Mouse (Mus musculus) forebrain, embryonic 15.5 days (tissue): ENCODE measurements around the gene Acer1. TPM values are rescaled to one million over a fixed set of nuclear protein-coding genes. Genes with fewer than 3 reads are reported as not detected.
A peak's percentile ranks its signal among the peaks of the same experiment; 100 is the strongest.

Experiments
- ATAC-seq: fragments of 200-750 bp; cut with Nextera tagmentation; replicated peaks from 2 replicates; pipeline ENCODE4 v1.8.0; 2017; ENCODE audit warnings: mild to moderate bottlenecking, moderate TSS enrichment, moderate library complexity
- H3K27ac ChIP-seq: fragments of 300-500 bp; sonication (generic); replicated peaks from 2 replicates; pipeline ENCODE4 v1.5.1; 2015; ENCODE audit warnings: mild to moderate bottlenecking, inconsistent platforms
- H3K27me3 ChIP-seq: fragments of 300-500 bp; sonication (generic); 2 replicates; pipeline ENCODE4 v1.6.1; 2015; ENCODE audit warnings: inconsistent platforms
- H3K36me3 ChIP-seq: fragments of 300-500 bp; sonication (generic); 2 replicates; pipeline ENCODE4 v1.6.1; 2015; ENCODE audit warnings: mild to moderate bottlenecking, inconsistent platforms
- H3K4me1 ChIP-seq: fragments of 300-500 bp; sonication (generic); 2 replicates; pipeline ENCODE4 v1.6.1; 2015; ENCODE audit warnings: inconsistent platforms
- H3K4me2 ChIP-seq: fragments of 300-500 bp; sonication (generic); replicated peaks from 2 replicates; pipeline ENCODE4 v1.6.1; 2015; ENCODE audit warnings: mild to moderate bottlenecking, inconsistent platforms
- H3K4me3 ChIP-seq: fragments of 300-500 bp; sonication (generic); 2 replicates; pipeline ENCODE4 v1.5.1; 2015; ENCODE audit warnings: mild to moderate bottlenecking, inconsistent platforms
- H3K9ac ChIP-seq: fragments of 300-500 bp; sonication (generic); replicated peaks from 2 replicates; pipeline ENCODE4 v1.6.1; 2015; ENCODE audit warnings: mild to moderate bottlenecking, inconsistent platforms
- H3K9me3 ChIP-seq: fragments of 300-500 bp; sonication (generic); 2 replicates; pipeline ENCODE4 v1.6.1; 2016; ENCODE audit warnings: inconsistent platforms
- WGBS: fragments of 180-500 bp; shearing (Covaris S2); methylation state at CpG from one replicate; pipeline ENCODE4 v1.1.7; 2015; ENCODE audit warnings: mixed read lengths; 5-methylcytosine and 5-hydroxymethylcytosine counted together
- polyA plus RNA-seq: library from polyadenylated mRNA; unstranded; fragments of >200 nt; fragmentation: Nextera tagmentation; extraction: Ambion mirVana; gene quantifications from 2 replicates; pipeline ENCODE4 v1.2.1, GENCODE M21; 2015

Acer1 gene
- polyA plus RNA-seq, 1 experiment from 2014 or later: not detected

- Histone ChIP-seq H3K27me3 (no peaks in the 10 kb centered on the region), H3K4me3 (no peak overlapping the region), H3K27ac (no peak overlapping the region), H3K4me1 (no peaks in the 10 kb centered on the region), H3K9me3 (no peaks in the 10 kb centered on the region), H3K4me2 (no peak overlapping the region), H3K9ac (no peak overlapping the region), H3K36me3 (no peaks in the 10 kb centered on the region)
- ATAC-seq: no peak
- WGBS: 82% methylated on average over 5 of the region's 5 CpGs
These were observed 19.1 kb downstream of the Acer1 start for GRCm38 (mm10) chr17:56962642-56963405.

- no peak for ATAC-seq
- Histone ChIP-seq H3K9ac (no peak overlapping the region), H3K36me3 (no peaks in the 10 kb centered on the region), H3K4me2 (no peak overlapping the region), H3K4me1 (no peaks in the 10 kb centered on the region), H3K4me3 (no peak overlapping the region), H3K9me3 (no peaks in the 10 kb centered on the region), H3K27me3 (no peaks in the 10 kb centered on the region), H3K27ac (no peak overlapping the region)
- whole genome bisulfite sequencing: 94% methylated on average over 4 of the region's 4 CpGs
These were observed 20.0 kb downstream of the Acer1 start for GRCm38 (mm10) chr17:56961880-56962279.

DNA sequence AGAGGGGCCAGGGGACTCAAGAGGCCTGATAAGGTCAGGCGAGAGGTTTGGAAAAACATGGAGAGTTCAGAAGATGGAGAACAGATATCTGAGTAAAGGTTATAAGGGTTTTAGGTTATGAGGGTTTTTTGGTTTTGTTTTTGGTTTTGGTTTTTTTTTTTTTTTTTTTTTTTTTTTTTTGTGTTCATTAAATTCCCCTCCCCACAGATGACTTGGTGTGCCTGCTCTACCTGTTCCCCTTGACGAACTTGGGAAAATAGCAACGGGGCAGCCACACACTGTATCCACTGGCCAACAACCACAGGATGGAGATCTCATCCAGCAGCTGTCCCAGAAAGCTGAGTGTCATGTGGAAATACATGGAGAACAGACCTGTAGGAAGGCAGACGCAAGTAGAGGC lies 23.3 kb downstream of the Acer1 start:
- no peak for ATAC-seq

DNA sequence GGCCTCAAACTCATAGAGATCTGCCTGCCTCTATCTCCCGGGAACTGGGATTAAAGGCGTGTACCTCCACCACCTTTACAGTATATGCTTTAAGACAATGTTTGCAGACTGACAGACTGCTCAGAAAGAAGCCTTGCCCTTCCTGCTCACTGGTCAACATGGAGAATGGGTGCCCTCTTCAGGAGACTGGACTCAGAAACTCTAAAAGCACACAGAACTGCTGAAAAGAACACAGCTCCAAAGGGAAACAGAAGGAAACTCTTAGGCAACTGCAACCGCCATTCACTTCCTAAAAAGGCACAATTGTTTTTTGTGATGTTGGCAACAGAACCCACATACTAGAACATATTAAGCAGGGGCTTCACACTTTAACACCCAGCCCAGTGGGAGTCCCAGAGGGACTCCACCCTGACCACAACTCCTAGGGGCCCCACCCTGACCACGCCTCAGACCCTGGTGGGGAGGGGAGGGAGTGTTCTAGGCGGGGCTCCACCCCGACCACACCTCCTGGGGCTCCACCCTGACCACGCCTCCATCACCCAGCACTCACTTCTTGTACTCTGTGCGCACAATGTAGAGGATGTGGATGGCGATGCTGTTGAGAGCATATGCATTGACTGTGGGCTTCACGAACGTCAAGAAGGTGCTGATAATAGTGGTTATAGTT lies 24.0 kb downstream of the Acer1 start:
- 31% methylated on average over 11 of the region's 11 CpGs for WGBS
- Histone ChIP-seq H3K4me2 (no peak overlapping the region), H3K27me3 (no peaks in the 10 kb centered on the region), H3K9me3 (no peaks in the 10 kb centered on the region), H3K9ac (no peak overlapping the region), H3K4me1 (no peaks in the 10 kb centered on the region), H3K4me3 (no peak overlapping the region), H3K27ac (no peak overlapping the region), H3K36me3 (no peaks in the 10 kb centered on the region)
- ATAC-seq: no peak

More for the DNA sequence above, 23.3 kb downstream of the Acer1 start:
- Histone ChIP-seq H3K4me1 (no peaks in the 10 kb centered on the region), H3K36me3 (no peaks in the 10 kb centered on the region), H3K9me3 (no peaks in the 10 kb centered on the region), H3K9ac (no peak overlapping the region), H3K27me3 (no peaks in the 10 kb centered on the region), H3K27ac (no peak overlapping the region), H3K4me2 (no peak overlapping the region), H3K4me3 (no peak overlapping the region)
- WGBS: 87% methylated on average over 4 of the region's 4 CpGs

- 80% methylated on average over 7 of the region's 7 CpGs for WGBS
- no peak overlapping the region for H3K27ac ChIP-seq
- no peaks in the 10 kb centered on the region for H3K36me3 ChIP-seq
- H3K27me3 ChIP-seq: no peaks in the 10 kb centered on the region
- no peak overlapping the region for H3K9ac ChIP-seq
- ATAC-seq: no peak
- H3K4me3 ChIP-seq: no peak overlapping the region
- no peak overlapping the region for H3K4me2 ChIP-seq
- H3K4me1 ChIP-seq: no peaks in the 10 kb centered on the region
- H3K9me3 ChIP-seq: no peaks in the 10 kb centered on the region
These were observed 27.1 kb downstream of the Acer1 start for GRCm38 (mm10) chr17:56954871-56955270.

GRCm38 (mm10) chr17:56952639-56953038 lies 29.3 kb downstream of the Acer1 start:
- Histone ChIP-seq H3K9ac (no peak overlapping the region), H3K36me3 (no peaks in the 10 kb centered on the region), H3K9me3 (no peaks in the 10 kb centered on the region), H3K4me3 (no peak overlapping the region), H3K4me1 (no peaks in the 10 kb centered on the region), H3K27me3 (no peaks in the 10 kb centered on the region), H3K27ac (no peak overlapping the region), H3K4me2 (no peak overlapping the region)
- ATAC-seq: no peak
- 95% methylated on average over 1 of the region's 1 CpGs for WGBS

DNA sequence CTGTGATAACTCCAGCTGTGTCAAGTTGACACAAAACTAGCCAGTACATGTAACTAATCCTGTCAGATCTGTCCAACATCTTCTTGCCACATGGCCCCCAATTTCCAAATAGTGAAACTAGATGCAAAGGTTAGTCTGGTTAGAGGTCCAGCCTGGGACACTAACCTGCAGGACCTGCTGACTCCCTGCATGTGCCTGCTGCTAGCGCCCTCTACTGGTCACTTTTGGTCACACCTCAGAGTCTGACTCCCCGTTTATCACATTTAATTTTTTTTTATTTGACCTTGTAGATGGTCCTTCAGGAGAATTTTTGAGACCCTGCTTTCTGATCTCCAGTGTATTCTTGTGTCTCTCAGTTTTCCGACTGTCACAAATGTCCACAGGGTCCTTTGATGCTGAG lies 31.0 kb downstream of the Acer1 start:
- Histone ChIP-seq H3K9ac (no peak overlapping the region), H3K4me3 (no peak overlapping the region), H3K27me3 (no peaks in the 10 kb centered on the region), H3K9me3 (no peaks in the 10 kb centered on the region), H3K4me1 (no peaks in the 10 kb centered on the region), H3K36me3 (no peaks in the 10 kb centered on the region), H3K27ac (no peak overlapping the region), H3K4me2 (no peak overlapping the region)
- no peak for ATAC-seq
- 12% methylated on average over 3 of the region's 3 CpGs for WGBS

- 87% methylated on average over 4 of the region's 4 CpGs for WGBS
- Histone ChIP-seq H3K9me3 (no peaks in the 10 kb centered on the region), H3K36me3 (no peaks in the 10 kb centered on the region), H3K4me2 (no peak overlapping the region), H3K27me3 (no peaks in the 10 kb centered on the region), H3K4me1 (peaks cover 14% of the 10 kb centered on the region), H3K9ac (no peak overlapping the region), H3K27ac (no peak overlapping the region), H3K4me3 (no peak overlapping the region)
- ATAC-seq: no peak
These were observed 43.2 kb downstream of the Acer1 start for GRCm38 (mm10) chr17:56938751-56939150.

- 92% methylated on average over 7 of the region's 7 CpGs for WGBS
These were observed 45.2 kb downstream of the Acer1 start for GRCm38 (mm10) chr17:56936731-56937130.

GRCm38 (mm10) chr17:56935363-56936131 lies 46.4 kb downstream of the Acer1 start, which contains the start of gene Mllt1:
TSS of gene Mllt1 (minus strand) at chr17:56935415.
- Histone ChIP-seq H3K36me3 (no peaks in the 10 kb centered on the region), H3K27me3 (no peaks in the 10 kb centered on the region), H3K27ac (peak within 1 kb of the TSS; percentile 78), H3K4me2 (peak within 1 kb of the TSS; percentile 74), H3K4me3 (peak within 1 kb of the TSS; percentile 94), H3K9ac (peak within 1 kb of the TSS; percentile 97), H3K4me1 (peaks cover 41% of the 10 kb centered on the region), H3K9me3 (no peaks in the 10 kb centered on the region)
- peak; percentile 98 for ATAC-seq
- 3% methylated on average over 74 of the region's 76 CpGs for WGBS

More at GRCm38 (mm10) chr17:56936731-56937130, 45.2 kb downstream of the Acer1 start:
- H3K9me3 ChIP-seq: no peaks in the 10 kb centered on the region
- ATAC-seq: no peak
- H3K4me2 ChIP-seq: no peak overlapping the region
- H3K27ac ChIP-seq: no peak overlapping the region
- H3K27me3 ChIP-seq: no peaks in the 10 kb centered on the region
- peaks cover 34% of the 10 kb centered on the region for H3K4me1 ChIP-seq
- H3K9ac ChIP-seq: no peak overlapping the region
- H3K4me3 ChIP-seq: no peak overlapping the region
- H3K36me3 ChIP-seq: no peaks in the 10 kb centered on the region

DNA sequence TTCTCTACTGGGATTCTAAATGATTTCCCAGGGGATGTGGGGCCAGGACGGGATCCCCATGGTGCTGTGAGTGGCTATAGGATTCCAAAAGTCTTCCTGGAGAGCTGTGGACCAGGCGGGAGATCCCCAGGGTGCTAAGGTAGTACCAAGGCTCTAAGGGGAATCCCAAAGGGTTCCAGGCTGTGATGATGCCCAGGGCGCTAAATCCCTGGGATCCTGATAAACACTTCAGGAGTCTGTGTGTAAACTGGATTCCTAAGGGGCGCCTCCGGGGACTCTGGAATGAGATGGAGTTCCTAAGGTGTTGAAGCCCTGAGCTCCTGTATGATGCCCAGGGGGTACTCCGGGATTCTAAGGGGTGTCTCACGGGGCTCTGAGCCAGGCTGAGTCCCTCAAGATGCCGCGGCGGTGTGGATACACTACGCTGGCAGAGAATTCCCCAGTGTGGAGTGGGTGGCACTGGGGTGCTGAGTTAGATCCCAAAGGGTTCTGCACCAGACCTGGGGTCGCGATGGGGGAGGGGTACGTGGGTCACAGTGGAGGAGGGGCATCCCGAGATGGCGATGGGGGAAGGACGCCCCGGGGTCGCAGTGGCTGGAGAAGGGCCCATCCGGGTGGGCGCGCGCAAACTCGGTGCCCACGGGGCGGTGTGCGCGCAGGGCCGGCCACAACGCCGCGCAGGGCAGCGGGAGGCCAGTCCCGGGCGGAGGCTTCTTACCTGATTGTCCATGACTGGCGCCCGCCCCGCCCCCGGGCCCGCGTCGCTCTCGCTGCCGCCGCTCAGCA lies 47.2 kb downstream of the Acer1 start:
- Histone ChIP-seq H3K36me3 (no peaks in the 10 kb centered on the region), H3K9ac (peak overlapping the region; percentile 97), H3K4me1 (peaks cover 41% of the 10 kb centered on the region), H3K27me3 (no peaks in the 10 kb centered on the region), H3K27ac (peak overlapping the region; percentile 78), H3K4me3 (peak overlapping the region; percentile 94), H3K4me2 (peak overlapping the region; percentile 74), H3K9me3 (no peaks in the 10 kb centered on the region)
- under 1% methylated on average over 38 of the region's 45 CpGs for WGBS
- ATAC-seq: peak; percentile 41
